Mouse (Mus musculus): ENCODE measurements around the gene Eif5a. TPM values are rescaled to one million over a fixed set of nuclear protein-coding genes. Genes with fewer than 3 reads are reported as not detected.

Eif5a gene
- polyA plus RNA-seq, 1 experiment = 653 TPM

GRCm38 (mm10) chr11:69878399-69878798, 43.4 kb downstream of the Eif5a start:
- Histone ChIP-seq H3K27ac (ENCODE audit: insufficient read depth, low read depth, low read length) (no peak overlapping the region), H3K4me1 (ENCODE audit: control insufficient read depth, insufficient read depth, low read length) (peaks cover 22% of the 10 kb centered on the region), H3K4me3 (ENCODE audit: insufficient read depth, low read depth, low read length) (no peak overlapping the region)
- WGBS = 65% methylated on average over 3 of the region's 3 CpGs
- TF ChIP-seq CTCF (IDR thresholded peaks at IDR 0.05; ENCODE audit: insufficient read depth, low read depth, low read length) (no peak), POLR2A (IDR thresholded peaks at IDR 0.05; ENCODE audit: insufficient read depth, low read depth, low read length) (no peak)

- peaks cover 22% of the 10 kb centered on the region for H3K4me1 ChIP-seq (ENCODE audit: control insufficient read depth, insufficient read depth, low read length)
- no peak within 1 kb of the TSS for H3K27ac ChIP-seq (ENCODE audit: insufficient read depth, low read depth, low read length)
- no peak for TF ChIP-seq CTCF (IDR thresholded peaks at IDR 0.05; ENCODE audit: insufficient read depth, low read depth, low read length)
- TF ChIP-seq POLR2A (IDR thresholded peaks at IDR 0.05; ENCODE audit: insufficient read depth, low read depth, low read length) = no peak
- 80% methylated on average over 11 of the region's 11 CpGs for WGBS
- no peak within 1 kb of the TSS for H3K4me3 ChIP-seq (ENCODE audit: insufficient read depth, low read depth, low read length)
These were observed 43.9 kb downstream of the Eif5a start, which contains the start of gene Tmem95 for GRCm38 (mm10) chr11:69877878-69878277. Gene Tmem95 (minus strand): TSS chr11:69878018.

GRCm38 (mm10) chr11:69876867-69877266, 44.9 kb downstream of the Eif5a start:
- TF ChIP-seq CTCF (IDR thresholded peaks at IDR 0.05; ENCODE audit: insufficient read depth, low read depth, low read length) = peak; percentile 76
- no peak for TF ChIP-seq POLR2A (IDR thresholded peaks at IDR 0.05; ENCODE audit: insufficient read depth, low read depth, low read length)
- no peak overlapping the region for H3K27ac ChIP-seq (ENCODE audit: insufficient read depth, low read depth, low read length)
- peaks cover 22% of the 10 kb centered on the region for H3K4me1 ChIP-seq (ENCODE audit: control insufficient read depth, insufficient read depth, low read length)
- 1% methylated on average over 12 of the region's 12 CpGs for whole genome bisulfite sequencing
- no peak overlapping the region for H3K4me3 ChIP-seq (ENCODE audit: insufficient read depth, low read depth, low read length)

GRCm38 (mm10) chr11:69876186-69876585, 45.6 kb downstream of the Eif5a start:
- 58% methylated on average over 7 of the region's 7 CpGs for WGBS
- Histone ChIP-seq H3K4me3 (ENCODE audit: insufficient read depth, low read depth, low read length) (no peak overlapping the region), H3K27ac (ENCODE audit: insufficient read depth, low read depth, low read length) (no peak overlapping the region), H3K4me1 (ENCODE audit: control insufficient read depth, insufficient read depth, low read length) (peaks cover 18% of the 10 kb centered on the region)
- TF ChIP-seq POLR2A (IDR thresholded peaks at IDR 0.05; ENCODE audit: insufficient read depth, low read depth, low read length) (no peak), CTCF (IDR thresholded peaks at IDR 0.05; ENCODE audit: insufficient read depth, low read depth, low read length) (no peak)

- no peak for TF ChIP-seq CTCF (IDR thresholded peaks at IDR 0.05; ENCODE audit: insufficient read depth, low read depth, low read length)
- TF ChIP-seq POLR2A (IDR thresholded peaks at IDR 0.05; ENCODE audit: insufficient read depth, low read depth, low read length) = no peak
- Histone ChIP-seq H3K4me3 (ENCODE audit: insufficient read depth, low read depth, low read length) (no peak overlapping the region), H3K27ac (ENCODE audit: insufficient read depth, low read depth, low read length) (no peak overlapping the region), H3K4me1 (ENCODE audit: control insufficient read depth, insufficient read depth, low read length) (peaks cover 5% of the 10 kb centered on the region; the same call in 1 of the 2 replicates)
- 66% methylated on average over 4 of the region's 4 CpGs for WGBS
These were observed 49.3 kb downstream of the Eif5a start for GRCm38 (mm10) chr11:69872451-69872850.

GRCm38 (mm10) chr11:69871822-69872221, 49.9 kb downstream of the Eif5a start:
- H3K27ac ChIP-seq (ENCODE audit: insufficient read depth, low read depth, low read length) = no peak overlapping the region
- WGBS = 91% methylated on average over 7 of the region's 7 CpGs
- H3K4me1 ChIP-seq (ENCODE audit: control insufficient read depth, insufficient read depth, low read length) = peaks cover 2% of the 10 kb centered on the region; the same call in 1 of the 2 replicates
- no peak overlapping the region for H3K4me3 ChIP-seq (ENCODE audit: insufficient read depth, low read depth, low read length)
- no peak for TF ChIP-seq POLR2A (IDR thresholded peaks at IDR 0.05; ENCODE audit: insufficient read depth, low read depth, low read length)
- TF ChIP-seq CTCF (IDR thresholded peaks at IDR 0.05; ENCODE audit: insufficient read depth, low read depth, low read length) = no peak

- H3K4me3 ChIP-seq (ENCODE audit: insufficient read depth, low read depth, low read length) = no peak overlapping the region
These were observed 51.3 kb downstream of the Eif5a start for GRCm38 (mm10) chr11:69870289-69871069.

GRCm38 (mm10) chr11:69867335-69867734, 54.4 kb downstream of the Eif5a start:
- Histone ChIP-seq H3K4me1 (ENCODE audit: control insufficient read depth, insufficient read depth, low read length) (no peaks in the 10 kb centered on the region), H3K4me3 (ENCODE audit: insufficient read depth, low read depth, low read length) (no peak overlapping the region), H3K27ac (ENCODE audit: insufficient read depth, low read depth, low read length) (no peak overlapping the region)
- 72% methylated on average over 9 of the region's 9 CpGs for WGBS
- TF ChIP-seq POLR2A (IDR thresholded peaks at IDR 0.05; ENCODE audit: insufficient read depth, low read depth, low read length) (no peak), CTCF (IDR thresholded peaks at IDR 0.05; ENCODE audit: insufficient read depth, low read depth, low read length) (no peak)

More at GRCm38 (mm10) chr11:69870289-69871069, 51.3 kb downstream of the Eif5a start:
- no peak for TF ChIP-seq CTCF (IDR thresholded peaks at IDR 0.05; ENCODE audit: insufficient read depth, low read depth, low read length)
- no peak for TF ChIP-seq POLR2A (IDR thresholded peaks at IDR 0.05; ENCODE audit: insufficient read depth, low read depth, low read length)
- 95% methylated on average over 2 of the region's 2 CpGs for WGBS
- H3K4me1 ChIP-seq (ENCODE audit: control insufficient read depth, insufficient read depth, low read length) = no peaks in the 10 kb centered on the region
- H3K27ac ChIP-seq (ENCODE audit: insufficient read depth, low read depth, low read length) = no peak overlapping the region

Other genes starting within 250 kb of the Eif5a start
- gene Eif4a1, start 249.5 kb downstream of the Eif5a start, polyA plus RNA-seq (2012; ENCODE audit: insufficient read depth, insufficient read length, low replicate concordance, missing spikeins) = 796 TPM in 1 of 2 replicates, not detected in the other
- not detected in 2 replicates for gene Senp3, start 239.9 kb downstream of the Eif5a start, polyA plus RNA-seq (2012; ENCODE audit: insufficient read depth, insufficient read length, low replicate concordance, missing spikeins)
- not detected in 2 replicates for gene Tnfsf13, start 236.2 kb downstream of the Eif5a start, polyA plus RNA-seq (2012; ENCODE audit: insufficient read depth, insufficient read length, low replicate concordance, missing spikeins)
- not detected in 2 replicates for gene Tnfsf12, start 226.1 kb downstream of the Eif5a start, polyA plus RNA-seq (2012; ENCODE audit: insufficient read depth, insufficient read length, low replicate concordance, missing spikeins)
- gene Tnfsfm13, start 225.9 kb downstream of the Eif5a start, polyA plus RNA-seq (2012; ENCODE audit: insufficient read depth, insufficient read length, low replicate concordance, missing spikeins) = not detected in 2 replicates
- 105 TPM in 2 replicates for gene Polr2a, start 163.3 kb downstream of the Eif5a start, polyA plus RNA-seq (2012; ENCODE audit: insufficient read depth, insufficient read length, low replicate concordance, missing spikeins)
- gene Slc35g3, start 160.0 kb downstream of the Eif5a start, polyA plus RNA-seq (2012; ENCODE audit: insufficient read depth, insufficient read length, low replicate concordance, missing spikeins) = not detected in 2 replicates
- gene Zbtb4, start 156.0 kb downstream of the Eif5a start, polyA plus RNA-seq (2012; ENCODE audit: insufficient read depth, insufficient read length, low replicate concordance, missing spikeins) = 250 TPM in 1 of 2 replicates, not detected in the other
- gene Chrnb1, start 126.0 kb downstream of the Eif5a start, polyA plus RNA-seq (2012; ENCODE audit: insufficient read depth, insufficient read length, low replicate concordance, missing spikeins) = not detected in 2 replicates
- gene Fgf11, start 120.1 kb downstream of the Eif5a start, polyA plus RNA-seq (2012; ENCODE audit: insufficient read depth, insufficient read length, low replicate concordance, missing spikeins) = not detected in 2 replicates
- not detected in 2 replicates for gene Tmem102, start 116.3 kb downstream of the Eif5a start, polyA plus RNA-seq (2012; ENCODE audit: insufficient read depth, insufficient read length, low replicate concordance, missing spikeins)
- gene Gm39566, start 106.7 kb downstream of the Eif5a start, polyA plus RNA-seq (2012; ENCODE audit: insufficient read depth, insufficient read length, low replicate concordance, missing spikeins) = not detected in 2 replicates
- not detected in 2 replicates for gene Spem2, start 103.5 kb downstream of the Eif5a start, polyA plus RNA-seq (2012; ENCODE audit: insufficient read depth, insufficient read length, low replicate concordance, missing spikeins)
- gene Spem1, start 99.8 kb downstream of the Eif5a start, polyA plus RNA-seq (2012; ENCODE audit: insufficient read depth, insufficient read length, low replicate concordance, missing spikeins) = not detected in 2 replicates
- 82.2 TPM in 1 of 2 replicates, not detected in the other for gene Nlgn2, start 84.2 kb downstream of the Eif5a start, polyA plus RNA-seq (2012; ENCODE audit: insufficient read depth, insufficient read length, low replicate concordance, missing spikeins)
- gene Tmem256, start 83.4 kb downstream of the Eif5a start, polyA plus RNA-seq (2012; ENCODE audit: insufficient read depth, insufficient read length, low replicate concordance, missing spikeins) = not detected in 2 replicates
- not detected in 2 replicates for gene Plscr3, start 75.6 kb downstream of the Eif5a start, polyA plus RNA-seq (2012; ENCODE audit: insufficient read depth, insufficient read length, low replicate concordance, missing spikeins)
- not detected in 2 replicates for gene Tnk1, start 63.2 kb downstream of the Eif5a start, polyA plus RNA-seq (2012; ENCODE audit: insufficient read depth, insufficient read length, low replicate concordance, missing spikeins)
- not detected in 2 replicates for gene Tmem95, start 43.9 kb downstream of the Eif5a start, polyA plus RNA-seq (2012; ENCODE audit: insufficient read depth, insufficient read length, low replicate concordance, missing spikeins)
- gene Kctd11, start 40.6 kb downstream of the Eif5a start, polyA plus RNA-seq (2012; ENCODE audit: insufficient read depth, insufficient read length, low replicate concordance, missing spikeins) = not detected in 2 replicates
- 120 TPM in 1 of 2 replicates, not detected in the other for gene Acap1, start 26.4 kb downstream of the Eif5a start, polyA plus RNA-seq (2012; ENCODE audit: insufficient read depth, insufficient read length, low replicate concordance, missing spikeins)
- not detected in 2 replicates for gene 2810408A11Rik, start 21.0 kb downstream of the Eif5a start, polyA plus RNA-seq (2012; ENCODE audit: insufficient read depth, insufficient read length, low replicate concordance, missing spikeins)
- not detected in 2 replicates for gene Neurl4, start 20.9 kb downstream of the Eif5a start, polyA plus RNA-seq (2012; ENCODE audit: insufficient read depth, insufficient read length, low replicate concordance, missing spikeins)
- not detected in 2 replicates for gene Gps2, start 8.1 kb downstream of the Eif5a start, polyA plus RNA-seq (2012; ENCODE audit: insufficient read depth, insufficient read length, low replicate concordance, missing spikeins)
- not detected in 2 replicates for gene Ybx2, start 13.8 kb upstream of the Eif5a start, polyA plus RNA-seq (2012; ENCODE audit: insufficient read depth, insufficient read length, low replicate concordance, missing spikeins)
- gene Slc2a4, start 26.2 kb upstream of the Eif5a start, polyA plus RNA-seq (2012; ENCODE audit: insufficient read depth, insufficient read length, low replicate concordance, missing spikeins) = not detected in 2 replicates
- not detected in 2 replicates for gene Cldn7, start 42.8 kb upstream of the Eif5a start, polyA plus RNA-seq (2012; ENCODE audit: insufficient read depth, insufficient read length, low replicate concordance, missing spikeins)
- gene Ctdnep1, start 59.2 kb upstream of the Eif5a start, polyA plus RNA-seq (2012; ENCODE audit: insufficient read depth, insufficient read length, low replicate concordance, missing spikeins) = not detected in 2 replicates
- not detected in 2 replicates for gene Elp5, start 60.6 kb upstream of the Eif5a start, polyA plus RNA-seq (2012; ENCODE audit: insufficient read depth, insufficient read length, low replicate concordance, missing spikeins)
- gene Gabarap, start 69.2 kb upstream of the Eif5a start, polyA plus RNA-seq (2012; ENCODE audit: insufficient read depth, insufficient read length, low replicate concordance, missing spikeins) = not detected in 2 replicates
- gene Phf23, start 73.8 kb upstream of the Eif5a start, polyA plus RNA-seq (2012; ENCODE audit: insufficient read depth, insufficient read length, low replicate concordance, missing spikeins) = not detected in 2 replicates
- gene Dvl2, start 78.6 kb upstream of the Eif5a start, polyA plus RNA-seq (2012; ENCODE audit: insufficient read depth, insufficient read length, low replicate concordance, missing spikeins) = not detected in 2 replicates
- gene Acadvl, start 93.5 kb upstream of the Eif5a start, polyA plus RNA-seq (2012; ENCODE audit: insufficient read depth, insufficient read length, low replicate concordance, missing spikeins) = not detected in 2 replicates
- gene Dlg4, start 95.0 kb upstream of the Eif5a start, polyA plus RNA-seq (2012; ENCODE audit: insufficient read depth, insufficient read length, low replicate concordance, missing spikeins) = 210 and 442 TPM in 2 replicates
- gene Asgr1, start 132.1 kb upstream of the Eif5a start, polyA plus RNA-seq (2012; ENCODE audit: insufficient read depth, insufficient read length, low replicate concordance, missing spikeins) = not detected in 2 replicates
- not detected in 2 replicates for gene Asgr2, start 170.7 kb upstream of the Eif5a start, polyA plus RNA-seq (2012; ENCODE audit: insufficient read depth, insufficient read length, low replicate concordance, missing spikeins)
- not detected in 2 replicates for gene Mgl2, start 208.4 kb upstream of the Eif5a start, polyA plus RNA-seq (2012; ENCODE audit: insufficient read depth, insufficient read length, low replicate concordance, missing spikeins)
- gene Clec10a, start 234.2 kb upstream of the Eif5a start, polyA plus RNA-seq (2012; ENCODE audit: insufficient read depth, insufficient read length, low replicate concordance, missing spikeins) = not detected in 2 replicates

Measured in olfactory bulb, adult 2 months (tissue).